Mouse (Mus musculus) liver, embryonic 16.5 days (tissue): ENCODE results near the gene 1520401A03Rik. TPM values are rescaled to one million over a fixed set of nuclear protein-coding genes. Genes with fewer than 3 reads are reported as not detected.
"Not testable (repeated sequence)": the region's sequence is repeated elsewhere in the genome, so short reads cannot be mapped to it uniquely, and the experiment has no call there.

Experiments
- ATAC-seq: fragments of 200-750 bp; cut with Nextera tagmentation; 2 replicates; pipeline ENCODE4 v1.8.0; 2017; ENCODE audit warnings: low read depth, mild to moderate bottlenecking, moderate number of reproducible peaks, moderate library complexity
- H3K27ac ChIP-seq: fragments of 300-500 bp; sonication (generic); 2 replicates; pipeline ENCODE4 v1.5.1; 2014; ENCODE audit warnings: mild to moderate bottlenecking, low read length
- H3K27me3 ChIP-seq: fragments of 300-500 bp; sonication (generic); 2 replicates; pipeline ENCODE4 v1.6.1; 2014; ENCODE audit warnings: low read depth, low read length, mixed read lengths; ENCODE audit not compliant: control insufficient read depth, insufficient read depth
- H3K36me3 ChIP-seq: fragments of 300-500 bp; sonication (generic); 2 replicates; pipeline ENCODE4 v1.6.1; 2014; ENCODE audit warnings: mild to moderate bottlenecking; ENCODE audit not compliant: control insufficient read depth, insufficient read depth
- H3K4me1 ChIP-seq: fragments of 300-500 bp; sonication (generic); 2 replicates; pipeline ENCODE4 v1.6.1; 2014; ENCODE audit warnings: low read depth, low read length, mixed read lengths; ENCODE audit not compliant: control insufficient read depth
- H3K4me2 ChIP-seq: fragments of 300-500 bp; sonication (generic); 2 replicates; pipeline ENCODE4 v1.6.1; 2014; ENCODE audit warnings: low read depth, low read length, mixed read lengths
- H3K4me3 ChIP-seq: fragments of 300-500 bp; sonication (generic); 2 replicates; pipeline ENCODE4 v1.5.1; 2014; ENCODE audit warnings: low read depth, mild to moderate bottlenecking, low read length
- H3K9ac ChIP-seq: fragments of 300-500 bp; sonication (generic); 2 replicates; pipeline ENCODE4 v1.6.1; 2014; ENCODE audit warnings: low read depth, low read length
- H3K9me3 ChIP-seq: fragments of 300-500 bp; sonication (generic); replicated peaks from 2 replicates; pipeline ENCODE4 v1.6.1; 2016; ENCODE audit warnings: low read length; ENCODE audit not compliant: control insufficient read depth
- WGBS: fragments of 180-500 bp; shearing (Covaris S2); extraction: QIAGEN DNeasy Blood & Tissue Kit; methylation state at CpG from one replicate; pipeline ENCODE4 v1.1.7; 2014; ENCODE audit not compliant: insufficient replicate concordance; 5-methylcytosine and 5-hydroxymethylcytosine counted together
- polyA plus RNA-seq: library from polyadenylated mRNA; unstranded; fragments of >200 nt; fragmentation: Nextera tagmentation; extraction: Ambion mirVana; gene quantifications from 2 replicates; pipeline ENCODE4 v1.2.1, GENCODE M21; 2015

Gene 1520401A03Rik
- 0.04 and 0.14 TPM in 2 replicates for polyA plus RNA-seq

- H3K4me1 ChIP-seq: peaks cover 13% of the 10 kb centered on the region
- no peaks in the 10 kb centered on the region for H3K36me3 ChIP-seq
- H3K27me3 ChIP-seq: no peaks in the 10 kb centered on the region
- H3K9ac ChIP-seq: no peak within 1 kb of the TSS
- no peak within 1 kb of the TSS for H3K4me3 ChIP-seq
- no peaks in the 10 kb centered on the region for H3K9me3 ChIP-seq
- no peak within 1 kb of the TSS for H3K4me2 ChIP-seq
- WGBS: 78% methylated on average over 7 of the region's 7 CpGs
- no peak within 1 kb of the TSS for H3K27ac ChIP-seq
- ATAC-seq: no peak
Measured at GRCm38 (mm10) chr17:23722376-23723125, at the start of gene 1520401A03Rik. Gene 1520401A03Rik (minus strand): TSS chr17:23722783.

GRCm38 (mm10) chr17:23772219-23772556 lies 49.6 kb upstream of the 1520401A03Rik start:
- H3K27me3 ChIP-seq, H3K4me1 ChIP-seq, H3K4me3 ChIP-seq, H3K9me3 ChIP-seq, ATAC-seq, H3K9ac ChIP-seq, H3K27ac ChIP-seq, H3K36me3 ChIP-seq: not testable (repeated sequence)
- 76% methylated on average over 2 of the region's 2 CpGs for WGBS
- H3K4me2 ChIP-seq: peak overlapping the region; percentile 51; the same call in 1 of the 2 replicates

- Histone ChIP-seq H3K4me2 (peak within 1 kb of the TSS; percentile 89), H3K36me3 (no peaks in the 10 kb centered on the region), H3K4me3 (peak within 1 kb of the TSS; percentile 95), H3K4me1 (peaks cover 9% of the 10 kb centered on the region), H3K9ac (peak within 1 kb of the TSS; percentile 97), H3K27ac (peak within 1 kb of the TSS; percentile 75), H3K9me3 (no peaks in the 10 kb centered on the region), H3K27me3 (no peaks in the 10 kb centered on the region)
- peak; percentile 99 for ATAC-seq
- WGBS: 3% methylated on average over 56 of the region's 58 CpGs
Measured at GRCm38 (mm10) chr17:23771284-23772218, 49.0 kb upstream of the 1520401A03Rik start, which contains the start of gene Flywch1. Gene Flywch1 (minus strand): TSS chr17:23771602.

- no peaks in the 10 kb centered on the region for H3K27me3 ChIP-seq
- peak; percentile 11 for ATAC-seq
- H3K9me3 ChIP-seq: no peaks in the 10 kb centered on the region
- no peaks in the 10 kb centered on the region for H3K36me3 ChIP-seq
- H3K9ac ChIP-seq: peak overlapping the region; percentile 97
- peak overlapping the region; percentile 95 for H3K4me3 ChIP-seq
- peak overlapping the region; percentile 89 for H3K4me2 ChIP-seq
- H3K4me1 ChIP-seq: peaks cover 9% of the 10 kb centered on the region
- peak overlapping the region; percentile 75 for H3K27ac ChIP-seq
- WGBS: 2% methylated on average over 19 of the region's 19 CpGs
Measured at GRCm38 (mm10) chr17:23770896-23771283, 48.3 kb upstream of the 1520401A03Rik start.

- no peaks in the 10 kb centered on the region for H3K27me3 ChIP-seq
- ATAC-seq: no peak
- H3K9me3 ChIP-seq: no peaks in the 10 kb centered on the region
- H3K27ac ChIP-seq: no peak overlapping the region; the same call in 1 of the 2 replicates
- no peaks in the 10 kb centered on the region for H3K36me3 ChIP-seq
- 33% methylated on average over 2 of the region's 2 CpGs for WGBS
- H3K9ac ChIP-seq: peak overlapping the region; percentile 97
- peaks cover 9% of the 10 kb centered on the region for H3K4me1 ChIP-seq
- H3K4me2 ChIP-seq: peak overlapping the region; percentile 89
- peak overlapping the region; percentile 95 for H3K4me3 ChIP-seq
Measured at GRCm38 (mm10) chr17:23770493-23770892, 47.9 kb upstream of the 1520401A03Rik start.

- 80% methylated on average over 11 of the region's 11 CpGs for WGBS
- H3K27ac ChIP-seq: no peak overlapping the region
- H3K9ac ChIP-seq: no peak overlapping the region
- H3K4me2 ChIP-seq: no peak overlapping the region
- no peaks in the 10 kb centered on the region for H3K4me1 ChIP-seq
- H3K4me3 ChIP-seq: no peak overlapping the region
- no peak for ATAC-seq
- H3K27me3 ChIP-seq: no peaks in the 10 kb centered on the region
- H3K9me3 ChIP-seq: no peaks in the 10 kb centered on the region
- H3K36me3 ChIP-seq: no peaks in the 10 kb centered on the region
Measured at GRCm38 (mm10) chr17:23762976-23763375, 40.4 kb upstream of the 1520401A03Rik start.

GRCm38 (mm10) chr17:23761155-23761554 lies 38.6 kb upstream of the 1520401A03Rik start:
- Histone ChIP-seq H3K4me2 (no peak overlapping the region), H3K9me3 (no peaks in the 10 kb centered on the region), H3K4me1 (no peaks in the 10 kb centered on the region), H3K27me3 (no peaks in the 10 kb centered on the region), H3K9ac (no peak overlapping the region), H3K4me3 (no peak overlapping the region), H3K36me3 (no peaks in the 10 kb centered on the region), H3K27ac (no peak overlapping the region)
- 72% methylated on average over 3 of the region's 3 CpGs for WGBS
- ATAC-seq: no peak

GRCm38 (mm10) chr17:23760231-23760630 lies 37.6 kb upstream of the 1520401A03Rik start:
- WGBS: 78% methylated on average over 9 of the region's 9 CpGs
- no peaks in the 10 kb centered on the region for H3K36me3 ChIP-seq
- no peak overlapping the region for H3K4me2 ChIP-seq
- no peak overlapping the region for H3K9ac ChIP-seq
- H3K27ac ChIP-seq: no peak overlapping the region
- no peak for ATAC-seq
- H3K4me1 ChIP-seq: no peaks in the 10 kb centered on the region
- H3K9me3 ChIP-seq: no peaks in the 10 kb centered on the region
- no peaks in the 10 kb centered on the region for H3K27me3 ChIP-seq
- H3K4me3 ChIP-seq: no peak overlapping the region
